Mouse (Mus musculus): ENCODE data around the gene Hoxb7.

The Hoxb7 gene

GRCm38 (mm10) chr11:96286739-96287385 is 439 bp downstream of the Hoxb7 start:
- peak; percentile 79 for DNase-seq

- no peak for DNase-seq
Observed at GRCm38 (mm10) chr11:96287411-96287810, 988 bp downstream of the Hoxb7 start.

GRCm38 (mm10) chr11:96288455-96289221 is 2.2 kb downstream of the Hoxb7 start:
- DNase-seq = no peak

GRCm38 (mm10) chr11:96289293-96289692 is 2.9 kb downstream of the Hoxb7 start:
- peak; percentile 48 for DNase-seq

GRCm38 (mm10) chr11:96289837-96290236 is 3.4 kb downstream of the Hoxb7 start:
- DNase-seq = no peak

- DNase-seq = peak; percentile 45
Observed at GRCm38 (mm10) chr11:96290705-96291355, 4.4 kb downstream of the Hoxb7 start.

GRCm38 (mm10) chr11:96291681-96292564 is 5.5 kb downstream of the Hoxb7 start, which contains the start of gene Hoxb6:
Gene Hoxb6 (plus strand): TSS chr11:96292476.
- DNase-seq = peak; percentile 88

- no peak for DNase-seq
Observed at GRCm38 (mm10) chr11:96292565-96293301, 6.3 kb downstream of the Hoxb7 start.

- no peak for DNase-seq
Observed at GRCm38 (mm10) chr11:96293302-96293921, 7.0 kb downstream of the Hoxb7 start.

GRCm38 (mm10) chr11:96294245-96295091 is 8.0 kb downstream of the Hoxb7 start:
- DNase-seq = peak; percentile 95

- peak; percentile 93 for DNase-seq
Observed at GRCm38 (mm10) chr11:96295092-96295835, 8.8 kb downstream of the Hoxb7 start.

- DNase-seq = no peak
Observed at GRCm38 (mm10) chr11:96296997-96297396, 10.6 kb downstream of the Hoxb7 start.

- DNase-seq = no peak
Observed at GRCm38 (mm10) chr11:96297428-96297827, 11.0 kb downstream of the Hoxb7 start.

- no peak for DNase-seq
Observed at GRCm38 (mm10) chr11:96297968-96298635, 11.7 kb downstream of the Hoxb7 start.

- peak; percentile 92 for DNase-seq
Observed at GRCm38 (mm10) chr11:96298895-96299667, 12.7 kb downstream of the Hoxb7 start.

- no peak for DNase-seq
Observed at GRCm38 (mm10) chr11:96299781-96300180, 13.4 kb downstream of the Hoxb7 start.

- DNase-seq = no peak
Observed at GRCm38 (mm10) chr11:96300354-96301063, 14.1 kb downstream of the Hoxb7 start.

GRCm38 (mm10) chr11:96301064-96301431 is 14.6 kb downstream of the Hoxb7 start:
- no peak for DNase-seq
